Mouse (Mus musculus) duodenum, adult 2 months (tissue): Measurements from ENCODE around the gene Olfr303. TPM values are rescaled to one million over a fixed set of nuclear protein-coding genes. Genes with fewer than 3 reads are reported as not detected.

Experiments
- polyA plus RNA-seq: library from polyadenylated mRNA; depleted of rRNA; stranded (reverse); fragments of >200 nt; gene quantifications from 2 replicates; pipeline ENCODE4 v1.2.3, GENCODE M21; 2012; ENCODE audit warnings: low replicate concordance; rRNA removed

The Olfr303 gene
- not detected in 2 replicates for polyA plus RNA-seq

GRCm38 (mm10) chr7:86397689-86398088 lies at the start of gene Olfr303:
Gene Olfr303 (minus strand): TSS chr7:86397789.

GRCm38 (mm10) chr7:86403546-86403945 lies 6.0 kb upstream of the Olfr303 start, which contains the start of gene Olfr301:
Gene Olfr301 (plus strand): TSS chr7:86403846.

GRCm38 (mm10) chr7:86386558-86386957 lies 11.0 kb downstream of the Olfr303 start, which contains the start of gene Olfr304:
Gene Olfr304 (minus strand): TSS chr7:86386658.

GRCm38 (mm10) chr7:86366828-86367227 lies 30.8 kb downstream of the Olfr303 start, which contains the start of gene Olfr305:
Gene Olfr305 (minus strand): TSS chr7:86366928.

Other genes with a start within 250 kb of the Olfr303 start
- not detected in 2 replicates for gene Vmn2r75, start 226.0 kb downstream of the Olfr303 start, polyA plus RNA-seq
- gene Vmn2r76, start 151.5 kb downstream of the Olfr303 start, polyA plus RNA-seq: not detected in 2 replicates
- not detected in 2 replicates for gene Olfr310, start 120.6 kb downstream of the Olfr303 start, polyA plus RNA-seq
- gene Olfr309, start 84.1 kb downstream of the Olfr303 start, polyA plus RNA-seq: not detected in 2 replicates
- gene Olfr308, start 72.2 kb downstream of the Olfr303 start, polyA plus RNA-seq: not detected in 2 replicates
- not detected in 2 replicates for gene Olfr307, start 60.2 kb downstream of the Olfr303 start, polyA plus RNA-seq
- not detected in 2 replicates for gene Olfr305, start 30.9 kb downstream of the Olfr303 start, polyA plus RNA-seq
- gene Olfr304, start 11.1 kb downstream of the Olfr303 start, polyA plus RNA-seq: not detected in 2 replicates
- not detected in 2 replicates for gene Olfr301, start 6.1 kb upstream of the Olfr303 start, polyA plus RNA-seq
- not detected in 2 replicates for gene Olfr299, start 62.1 kb upstream of the Olfr303 start, polyA plus RNA-seq
- not detected in 2 replicates for gene Olfr298, start 94.7 kb upstream of the Olfr303 start, polyA plus RNA-seq
- not detected in 2 replicates for gene Olfr297, start 122.2 kb upstream of the Olfr303 start, polyA plus RNA-seq
- gene Olfr295, start 186.1 kb upstream of the Olfr303 start, polyA plus RNA-seq: not detected in 2 replicates
- gene Olfr294, start 218.9 kb upstream of the Olfr303 start, polyA plus RNA-seq: not detected in 2 replicates